Mouse (Mus musculus) kidney, adult 2 months (tissue): ENCODE measurements around the gene Dctn2.

Source experiments
- CTCF ChIP-seq: fragments of 200-500 bp; conservative IDR thresholded peaks from 2 replicates; pipeline ENCODE4 v1.5.1; 2011; ENCODE audit warnings: low read depth, mild to moderate bottlenecking, control low read depth, low read length, moderate library complexity, mixed read lengths; ENCODE audit not compliant: insufficient read depth, insufficient read length
- POLR2A ChIP-seq: fragments of 200-500 bp; IDR thresholded peaks from one replicate; pipeline ENCODE4 v1.6.1; 2011; ENCODE audit warnings: low read depth, low read length, control low read depth

DNA sequence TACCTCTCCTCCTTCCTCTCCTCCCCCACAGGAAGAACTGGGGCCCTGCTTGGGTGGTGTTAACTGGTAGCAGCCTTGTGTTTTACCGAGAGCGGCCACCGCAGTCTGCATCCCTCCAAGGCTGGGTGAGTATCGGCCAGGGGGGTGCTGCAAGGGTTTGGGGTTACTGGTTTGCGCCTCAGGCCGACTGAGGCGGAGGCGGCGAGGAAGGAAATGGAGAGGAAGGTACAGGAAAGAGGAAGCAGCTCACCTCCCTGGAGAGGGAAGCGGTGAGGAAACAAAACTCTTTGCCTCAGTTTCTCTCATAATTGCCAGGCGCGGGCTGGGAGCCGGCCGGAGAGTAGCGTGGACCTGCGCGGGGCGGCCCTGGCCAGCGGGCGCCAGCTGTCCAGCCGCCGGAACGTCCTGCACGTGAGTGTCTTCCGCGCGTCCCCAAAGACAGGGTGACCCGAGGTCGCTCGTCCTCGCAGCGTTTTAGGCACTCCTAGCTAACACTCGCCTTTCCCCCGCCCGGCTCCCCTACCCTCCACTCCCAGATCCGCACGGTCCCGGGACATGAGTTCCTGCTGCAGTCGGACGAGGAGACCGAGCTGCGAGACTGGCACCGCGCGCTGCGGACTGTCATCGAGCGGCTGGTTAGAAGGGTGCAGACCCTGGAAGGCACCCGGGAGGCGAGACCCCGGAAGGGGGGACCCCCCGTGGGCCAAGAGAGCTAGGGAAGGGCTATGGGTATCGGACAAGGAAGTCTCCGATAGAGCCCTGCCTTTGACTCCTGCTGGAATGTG lies 60.0 kb downstream of the Dctn2 start:
- TF ChIP-seq POLR2A (no peak), CTCF (no peak)
